Mouse (Mus musculus) activated CD4-positive, CD25-positive, alpha-beta regulatory T cell (primary cell): ENCODE measurements around the gene Alg12. TPM values are rescaled to one million over a fixed set of nuclear protein-coding genes. Genes with fewer than 3 reads are reported as not detected.

ENCODE experiments used
- polyA plus RNA-seq, 2 experiments: library from polyadenylated mRNA; unstranded; fragments of 100-300 nt; shearing (Covaris generic); gene quantifications; one replicate each; pipeline ENCODE4 v1.2.1; 2017

Alg12 gene
- 10 to 100 TPM; 13.9 to 16.0 TPM for polyA plus RNA-seq

DNA sequence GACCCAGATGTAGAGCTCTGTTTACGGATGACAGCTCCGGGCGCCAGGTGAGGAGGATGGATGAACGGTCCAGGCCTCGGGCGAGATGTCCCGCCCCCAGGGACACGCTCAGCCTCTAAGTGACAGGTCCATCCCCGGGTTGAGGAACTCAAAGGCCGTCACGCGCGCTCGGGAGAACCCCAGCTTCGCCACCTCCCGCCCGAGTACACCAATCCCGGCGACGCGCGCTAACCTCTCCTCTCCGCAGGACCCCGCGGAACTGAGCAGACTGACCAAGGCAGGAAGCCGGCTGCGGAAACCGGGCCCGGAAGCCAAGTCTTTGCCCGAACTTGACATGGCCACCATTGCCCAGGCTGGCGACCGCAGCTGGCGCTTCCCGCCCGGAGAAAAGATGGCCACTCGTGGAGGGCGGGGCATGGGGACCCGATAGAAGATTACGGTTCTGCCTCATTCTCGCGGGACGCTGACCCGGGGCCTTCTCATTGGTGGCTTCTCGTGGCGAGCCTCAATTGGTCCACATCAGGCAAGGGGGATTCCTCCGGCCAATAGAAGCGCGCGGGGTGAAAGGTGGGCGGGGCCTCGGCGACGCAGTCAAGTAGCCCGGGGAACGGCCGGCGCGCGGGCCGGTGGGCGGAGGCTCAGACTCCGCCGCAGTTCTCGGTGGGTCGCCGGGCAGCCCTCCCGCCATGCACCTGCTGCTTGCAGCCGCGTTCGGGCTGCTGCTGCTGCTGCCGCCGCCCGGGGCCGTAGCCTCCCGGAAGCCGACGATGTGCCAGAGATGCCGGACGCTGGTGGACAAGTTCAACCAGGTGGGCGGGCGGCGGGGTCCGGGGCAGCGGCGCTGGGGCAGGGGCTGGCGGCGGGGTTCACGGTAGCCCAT lies at the start of gene Alg12, which contains the start of gene Creld2:
Gene Alg12 (minus strand): TSS at position 293 of the 880 bp plus-strand sequence.
Gene Creld2 (plus strand): TSS at position 621 of the 880 bp plus-strand sequence.

DNA sequence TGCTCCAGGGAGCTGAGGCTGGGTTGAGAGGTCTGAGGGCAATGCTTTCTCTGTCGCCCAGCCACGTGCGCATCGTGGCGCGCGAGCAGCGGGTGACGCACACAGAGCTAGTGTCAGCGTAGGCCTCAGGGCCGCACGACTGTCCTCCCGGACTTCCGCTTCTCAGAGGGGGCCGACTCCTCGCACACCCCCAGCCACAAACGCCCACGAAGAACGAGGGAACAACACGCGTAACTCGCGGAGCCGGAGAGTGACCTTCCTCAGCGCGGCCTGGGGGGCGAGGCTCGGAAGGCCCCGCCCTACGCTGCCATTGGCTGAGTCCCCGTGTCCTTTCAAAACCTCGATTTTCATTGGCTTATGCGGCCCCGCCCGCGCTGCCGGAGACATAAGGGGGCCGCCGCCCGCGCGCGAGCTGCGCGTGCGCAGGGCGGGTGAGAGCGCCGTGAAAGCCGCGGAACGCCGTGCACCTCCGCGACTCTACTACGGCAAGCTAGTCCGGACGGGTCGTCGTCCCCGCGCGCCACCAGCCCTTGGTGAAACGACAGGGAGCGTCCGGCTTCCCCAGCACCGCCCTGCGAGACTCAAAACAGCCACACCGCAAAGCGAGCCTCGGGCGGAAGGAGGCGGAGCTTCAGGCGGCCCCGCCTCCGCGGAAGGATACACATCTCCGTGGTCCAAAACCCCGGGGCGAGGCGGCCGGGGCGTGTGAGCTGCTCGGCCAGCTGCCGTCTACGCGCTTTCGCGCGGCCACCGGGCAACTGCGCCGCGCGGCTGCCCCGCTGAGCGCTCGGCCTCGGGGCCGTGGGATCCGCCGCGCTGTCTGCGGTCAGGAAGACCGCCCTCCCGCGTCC lies 42.9 kb upstream of the Alg12 start, which contains the start of gene Pim3:
Gene Pim3 (plus strand): TSS at position 415 of the 851 bp plus-strand sequence.

Other genes starting within 250 kb of the Alg12 start
- gene Zdhhc25, start 219.0 kb downstream of the Alg12 start, polyA plus RNA-seq = under 1 TPM in 1 of 2 experiments, not detected in 1; 0.17 TPM
- gene Brd1, start 85.1 kb downstream of the Alg12 start, polyA plus RNA-seq = 10 to 100 TPM; 38.9 to 47.6 TPM
- gene Zbed4, start 67.7 kb downstream of the Alg12 start, polyA plus RNA-seq = 1 to 10 TPM; 4.9 to 5.3 TPM
- 10 to 100 TPM; 40.9 to 52.9 TPM for gene Creld2, start 328 bp upstream of the Alg12 start, polyA plus RNA-seq
- 10 to 100 TPM; 19.5 to 25.8 TPM for gene Pim3, start 42.9 kb upstream of the Alg12 start, polyA plus RNA-seq
- gene Ttll8, start 135.1 kb upstream of the Alg12 start, polyA plus RNA-seq = not detected
- not detected for gene Mlc1, start 159.7 kb upstream of the Alg12 start, polyA plus RNA-seq
- under 1 TPM in 1 of 2 experiments, not detected in 1; 0.52 TPM for gene Mov10l1, start 163.6 kb upstream of the Alg12 start, polyA plus RNA-seq
- gene Panx2, start 240.4 kb upstream of the Alg12 start, polyA plus RNA-seq = under 1 TPM in 1 of 2 experiments, not detected in 1; 0.31 TPM